15 mouse cellular contexts compared by ENCODE assay signal in genomic region chr5:114309680-114310036, GRCm38 (mm10). TPM values are rescaled to one million over a fixed set of nuclear protein-coding genes. Genes with fewer than 3 reads are reported as not detected.
DNase-seq lines count a peak whose midpoint lies in the region; ATAC-seq lines count a peak whose summit lies in the region.
"Had no signal": no experiment of that assay in that cellular context is flagged by ENCODE, and none has a peak within 500 bp of the region (broad histone marks: within the 10 kb centered on the region; RNA-seq: fewer than 3 reads in every experiment).

No protein-coding gene starts in this region.

- no peak for DNase-seq in heart, postnatal 25 days (ENCODE audit: low spot score)
- DNase-seq in lung, postnatal 10 days: no peak
- no peak for DNase-seq in right cerebral cortex, adult 2 months (ENCODE audit: low spot score in 2 of 2)
- DNase-seq: adrenal gland, postnatal 14 days; cerebellum, adult 11 months; gastrocnemius, postnatal 14 days had no signal

- H3K27me3 ChIP-seq in heart, embryonic 15.5 days: 0 out of 2 replicates have a peak, but pooled peaks cover 4% of the 10 kb centered on the region
- no peaks in the 10 kb centered on the region; the same call in 1 of the 2 replicates for H3K27me3 ChIP-seq in lung, embryonic 16.5 days (ENCODE audit: control insufficient read depth, insufficient read depth, low read depth, low read length)
- no peaks in the 10 kb centered on the region for H3K27me3 ChIP-seq in intestine, embryonic 15.5 days (replicated peaks)
- no peaks in the 10 kb centered on the region for H3K27me3 ChIP-seq in neural tube, embryonic 14.5 days (ENCODE audit: control insufficient read depth, insufficient read depth, low read length)

- ATAC-seq in heart, embryonic 15.5 days (replicated peaks; ENCODE audit: insufficient number of reproducible peaks, insufficient read depth, low FRiP score, low read depth): no peak
- ATAC-seq in lung, embryonic 16.5 days (ENCODE audit: low read depth): no peak
- ATAC-seq in intestine, embryonic 15.5 days: 0 out of 2 replicates have a peak, but pooled peaks have one; percentile 15
- ATAC-seq in neural tube, embryonic 14.5 days (ENCODE audit: low read depth): no peak
- no peak for ATAC-seq in activated CD4-positive, CD25-positive, alpha-beta regulatory T cell, adult 4 months
- ATAC-seq: Patski had no signal

- no peak overlapping the region for H3K9ac ChIP-seq in heart, embryonic 15.5 days
- H3K9ac ChIP-seq in lung, embryonic 16.5 days (ENCODE audit: low read length): peak overlapping the region; percentile 52; the same call in 1 of the 2 replicates
- H3K9ac ChIP-seq in intestine, embryonic 15.5 days: 0 out of 2 replicates have a peak overlapping the region, but pooled peaks have one; percentile 2
- no peak overlapping the region for H3K9ac ChIP-seq in neural tube, embryonic 14.5 days (replicated peaks; ENCODE audit: low read depth, low read length)

- H3K4me3 ChIP-seq in heart, embryonic 15.5 days: no peak overlapping the region
- peak overlapping the region; percentile 29 for H3K4me3 ChIP-seq in lung, embryonic 16.5 days (ENCODE audit: low read length)
- peak overlapping the region; percentile 5; the same call in 1 of the 2 replicates for H3K4me3 ChIP-seq in intestine, embryonic 15.5 days (replicated peaks)
- H3K4me3 ChIP-seq in neural tube, embryonic 14.5 days (ENCODE audit: low read depth, low read length): no peak overlapping the region
- H3K4me3 ChIP-seq: limb, embryonic 12.5 days had no signal

- no peaks in the 10 kb centered on the region for H3K36me3 ChIP-seq in heart, embryonic 15.5 days
- H3K36me3 ChIP-seq in lung, embryonic 16.5 days (ENCODE audit: control insufficient read depth, insufficient read depth, low read length): no peaks in the 10 kb centered on the region
- no peaks in the 10 kb centered on the region for H3K36me3 ChIP-seq in intestine, embryonic 15.5 days
- H3K36me3 ChIP-seq in neural tube, embryonic 14.5 days (ENCODE audit: control insufficient read depth, insufficient read depth, low read length): no peaks in the 10 kb centered on the region
- H3K36me3 ChIP-seq: limb, embryonic 12.5 days had no signal

- no peaks in the 10 kb centered on the region for H3K9me3 ChIP-seq in heart, embryonic 15.5 days (replicated peaks)
- no peaks in the 10 kb centered on the region for H3K9me3 ChIP-seq in lung, embryonic 16.5 days (ENCODE audit: control insufficient read depth, low read length)
- no peaks in the 10 kb centered on the region for H3K9me3 ChIP-seq in intestine, embryonic 15.5 days
- no peaks in the 10 kb centered on the region for H3K9me3 ChIP-seq in neural tube, embryonic 14.5 days (ENCODE audit: control insufficient read depth, low read length)
- H3K9me3 ChIP-seq: limb, embryonic 12.5 days had no signal

- no peak overlapping the region for H3K27ac ChIP-seq in heart, embryonic 15.5 days
- H3K27ac ChIP-seq in lung, embryonic 16.5 days (ENCODE audit: low read length): no peak overlapping the region
- H3K27ac ChIP-seq in intestine, embryonic 15.5 days: no peak overlapping the region
- no peak overlapping the region for H3K27ac ChIP-seq in neural tube, embryonic 14.5 days (ENCODE audit: low read depth, low read length)
- H3K27ac ChIP-seq: limb, embryonic 12.5 days had no signal

- intact Hi-C loops in heart, postnatal 25 days (cut with DNase I): loop anchor here (1.0 to 5.0 kb wide), 3 partner anchors 61 to 257 kb away; no protein-coding TSS in a partner anchor

- 63% methylated on average over 11 of the region's 11 CpGs for WGBS in heart, embryonic 15.5 days
- 7% methylated on average over 11 of the region's 11 CpGs for WGBS in lung, embryonic 16.5 days
- 22% methylated on average over 11 of the region's 11 CpGs for WGBS in intestine, embryonic 15.5 days
- WGBS in neural tube, embryonic 14.5 days: 37% methylated on average over 11 of the region's 11 CpGs

- H3K4me1 ChIP-seq in heart, embryonic 15.5 days (replicated peaks): peaks cover 3% of the 10 kb centered on the region; the same call in 1 of the 2 replicates
- peaks cover 4% of the 10 kb centered on the region; the same call in 1 of the 2 replicates for H3K4me1 ChIP-seq in lung, embryonic 16.5 days (replicated peaks; ENCODE audit: control insufficient read depth, insufficient read depth, low read length)
- H3K4me1 ChIP-seq in intestine, embryonic 15.5 days (replicated peaks): 0 out of 2 replicates have a peak, but pooled peaks cover 4% of the 10 kb centered on the region
- H3K4me1 ChIP-seq in neural tube, embryonic 14.5 days (ENCODE audit: control insufficient read depth, insufficient read depth, low read length): no peaks in the 10 kb centered on the region

- H3K4me2 ChIP-seq in heart, embryonic 15.5 days: peak overlapping the region; percentile 27; the same call in 1 of the 2 replicates
- peak overlapping the region; percentile 72 for H3K4me2 ChIP-seq in lung, embryonic 16.5 days (ENCODE audit: low read depth, low read length)
- H3K4me2 ChIP-seq in intestine, embryonic 15.5 days (replicated peaks): peak overlapping the region; percentile 56
- 0 out of 2 replicates have a peak overlapping the region, but pooled peaks have one; percentile 14 for H3K4me2 ChIP-seq in neural tube, embryonic 14.5 days (ENCODE audit: low read depth, low read length)

RNA-seq across cellular contexts. Expression of gene Myo1h, which starts 20.7 kb away (rescaled TPM):
- polyA plus RNA-seq in heart, embryonic 15.5 days (2015; fragmentation: Nextera tagmentation; extraction: Ambion mirVana): 2.0 and 2.6 TPM in 2 replicates
- total RNA-seq in heart, postnatal 25 days (2021): not detected
- polyA plus RNA-seq in lung, embryonic 16.5 days (2015; fragmentation: Nextera tagmentation; extraction: Ambion mirVana): 5.4 and 6.8 TPM in 2 replicates
- polyA plus RNA-seq in intestine, embryonic 15.5 days (2015; fragmentation: Nextera tagmentation; extraction: Ambion mirVana): 3.4 and 3.9 TPM in 2 replicates
- polyA plus RNA-seq in neural tube, embryonic 14.5 days (2014; fragmentation: Nextera tagmentation; extraction: Ambion mirVana): 0.75 and 0.88 TPM in 2 replicates
- polyA plus RNA-seq in activated CD4-positive, CD25-positive, alpha-beta regulatory T cell, adult 4 months (2017; shearing (Covaris generic)): 1 to 10 TPM; 2.2 to 2.8 TPM

RNA-seq across cellular contexts. Expression of gene Foxn4, which starts 36.1 kb away (rescaled TPM):
- polyA plus RNA-seq in heart, embryonic 15.5 days (2015; fragmentation: Nextera tagmentation; extraction: Ambion mirVana): 0.11 and 0.20 TPM in 2 replicates
- not detected for total RNA-seq in heart, postnatal 25 days (2021)
- 3.6 and 5.3 TPM in 2 replicates for polyA plus RNA-seq in lung, embryonic 16.5 days (2015; fragmentation: Nextera tagmentation; extraction: Ambion mirVana)
- not detected in 2 replicates for polyA plus RNA-seq in intestine, embryonic 15.5 days (2015; fragmentation: Nextera tagmentation; extraction: Ambion mirVana)
- polyA plus RNA-seq in neural tube, embryonic 14.5 days (2014; fragmentation: Nextera tagmentation; extraction: Ambion mirVana): not detected in 2 replicates
- not detected for polyA plus RNA-seq in activated CD4-positive, CD25-positive, alpha-beta regulatory T cell, adult 4 months (2017; shearing (Covaris generic))
- total RNA-seq: adrenal gland, postnatal 14 days; gastrocnemius, postnatal 14 days; layer of hippocampus, postnatal 10 days had no signal
- polyA plus RNA-seq: C2C12; limb, embryonic 12.5 days; Patski had no signal

Comparison
In these comparisons a context has a peak if more than half of its experiments do, and no peak if none do; other contexts are left out.
1. H3K4me2 ChIP-seq: peak in every context shown above with its lines; median percentile 72 in lung, embryonic 16.5 days; 56 in intestine, embryonic 15.5 days; 27 in heart, embryonic 15.5 days; 14 in neural tube, embryonic 14.5 days.
2. H3K4me3 ChIP-seq: peak in lung, embryonic 16.5 days (single experiment) and intestine, embryonic 15.5 days (single experiment); none in heart, embryonic 15.5 days (single experiment) and neural tube, embryonic 14.5 days (single experiment).
3. H3K9ac ChIP-seq: peak in lung, embryonic 16.5 days (single experiment) and intestine, embryonic 15.5 days (single experiment); none in heart, embryonic 15.5 days (single experiment) and neural tube, embryonic 14.5 days (single experiment).